Mouse (Mus musculus) c-Kit-positive CD71-negative TER-119-negative erythroid progenitor cells, embryonic 14.5 days (primary cell): ENCODE measurements around the gene Traip.

Experiments
- DNase-seq: peaks from one replicate; pipeline ENCODE4 v3.0.0-alpha.2; 2013; ENCODE audit warnings: low read depth

Traip gene

GRCm38 (mm10) chr9:107971690-107972541, 22.0 kb downstream of the Traip start:
- no peak for DNase-seq

- DNase-seq: no peak
These were observed 24.7 kb downstream of the Traip start for GRCm38 (mm10) chr9:107974491-107975171.

DNA sequence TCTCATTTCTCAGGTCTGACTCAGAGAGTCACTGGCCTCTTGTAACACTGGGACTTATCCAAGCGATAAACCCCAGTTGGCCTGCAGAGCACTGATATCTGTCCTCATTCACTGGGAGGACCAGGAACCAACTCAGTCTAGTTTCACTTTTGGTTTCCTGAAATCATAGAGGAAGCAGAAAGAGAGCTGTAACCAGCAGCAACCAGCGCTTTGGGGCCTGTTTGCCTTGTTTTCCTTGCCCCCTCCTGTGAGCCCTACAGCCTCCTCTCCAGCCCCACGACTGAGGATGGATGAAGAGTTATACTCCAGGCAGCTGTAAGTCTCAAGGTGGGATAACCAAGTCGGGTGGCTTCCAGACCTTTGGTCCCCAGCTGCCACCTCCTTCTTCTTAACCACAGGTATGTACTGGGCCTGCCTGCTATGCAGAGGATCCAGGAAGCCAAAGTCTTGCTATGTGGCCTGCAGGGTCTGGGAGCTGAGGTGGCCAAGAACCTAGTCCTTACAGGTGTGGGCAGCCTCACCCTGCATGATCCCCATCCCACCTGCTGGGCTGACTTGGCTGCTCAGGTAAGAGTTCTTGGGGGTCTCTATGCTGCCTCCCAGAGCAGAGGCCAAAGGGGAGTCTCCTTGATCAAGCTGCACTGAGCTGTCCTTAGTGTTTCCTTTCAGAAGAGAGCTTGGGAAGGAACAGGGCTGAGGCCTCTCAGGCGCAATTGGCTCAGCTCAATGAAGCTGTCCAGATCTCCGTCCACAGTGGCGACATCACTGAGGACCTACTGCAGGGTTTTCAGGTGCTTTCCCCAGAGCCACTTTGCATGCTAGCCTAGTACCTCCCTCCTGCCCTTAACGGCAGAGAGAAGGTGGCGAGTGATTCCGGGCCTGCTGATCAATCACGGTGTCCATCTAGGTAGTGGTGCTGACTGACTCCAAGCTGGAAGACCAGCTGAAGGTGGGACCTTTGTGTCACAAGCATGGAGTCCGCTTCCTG, 25.8 kb downstream of the Traip start, which contains the start of gene Uba7:
Gene Uba7 (plus strand): TSS at position 107 of the 988 bp plus-strand sequence.
- peak; percentile 78 for DNase-seq

DNA sequence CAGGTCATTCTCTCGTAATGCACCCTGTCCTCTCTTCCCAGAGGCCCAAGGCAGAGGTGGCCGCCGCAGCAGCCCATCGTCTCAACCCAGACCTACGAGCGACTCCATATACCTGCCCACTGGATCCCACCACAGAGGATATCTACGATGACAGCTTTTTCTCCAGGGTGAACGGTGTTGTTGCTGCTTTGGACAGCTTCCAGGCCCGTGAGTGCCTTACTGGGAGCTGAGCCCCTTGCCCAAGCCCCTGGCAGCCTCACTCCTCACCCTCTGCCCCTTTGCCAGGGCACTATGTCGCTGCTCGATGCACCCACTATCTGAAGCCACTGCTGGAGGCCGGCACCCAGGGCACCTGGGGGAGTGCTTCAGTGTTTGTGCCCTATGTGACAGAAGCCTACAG, 28.9 kb downstream of the Traip start:
- no peak for DNase-seq

DNA sequence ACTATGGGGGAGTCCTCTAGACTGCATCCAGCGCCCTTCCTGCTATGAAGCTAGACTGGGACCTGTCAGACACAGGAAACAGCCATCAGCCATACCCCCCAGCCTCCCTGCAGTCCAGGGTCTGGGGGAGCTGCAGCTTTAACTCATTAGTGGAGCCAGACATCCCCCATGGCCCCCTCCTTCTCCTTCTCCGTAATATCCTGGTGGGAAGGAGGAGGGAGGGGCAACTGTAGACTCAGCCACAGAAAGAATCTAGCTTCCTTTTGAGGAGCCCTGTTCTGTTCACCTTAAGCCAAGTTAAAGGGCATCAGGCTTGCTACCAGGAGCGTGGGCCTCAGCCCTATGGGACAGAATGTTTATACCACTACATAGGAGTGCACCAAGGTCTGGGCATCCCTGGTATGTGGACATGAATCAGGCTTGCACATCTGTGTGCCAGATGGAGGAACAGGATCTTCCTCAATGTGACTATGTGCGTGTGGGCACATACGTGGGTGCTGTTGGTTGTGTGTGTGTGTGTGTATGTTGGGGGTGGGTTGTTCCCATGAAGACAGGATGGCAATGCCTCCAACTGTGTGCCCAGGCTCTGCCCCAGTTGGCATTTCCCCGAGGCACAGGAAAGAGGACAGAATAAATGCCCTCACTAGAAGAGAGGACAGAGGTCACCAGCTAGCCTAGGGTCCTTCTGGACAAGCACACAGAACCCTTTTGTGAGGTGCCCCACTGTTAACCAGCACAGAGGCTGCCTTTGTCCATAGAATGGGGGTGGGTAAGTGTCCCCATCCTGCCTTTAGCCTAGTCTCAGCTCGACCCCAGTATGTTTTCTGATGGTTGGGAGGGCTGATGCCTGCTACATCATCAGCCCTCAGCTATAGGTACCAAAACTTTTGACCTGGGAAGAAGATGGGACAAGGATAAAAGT, 32.0 kb downstream of the Traip start:
- no peak for DNase-seq

DNA sequence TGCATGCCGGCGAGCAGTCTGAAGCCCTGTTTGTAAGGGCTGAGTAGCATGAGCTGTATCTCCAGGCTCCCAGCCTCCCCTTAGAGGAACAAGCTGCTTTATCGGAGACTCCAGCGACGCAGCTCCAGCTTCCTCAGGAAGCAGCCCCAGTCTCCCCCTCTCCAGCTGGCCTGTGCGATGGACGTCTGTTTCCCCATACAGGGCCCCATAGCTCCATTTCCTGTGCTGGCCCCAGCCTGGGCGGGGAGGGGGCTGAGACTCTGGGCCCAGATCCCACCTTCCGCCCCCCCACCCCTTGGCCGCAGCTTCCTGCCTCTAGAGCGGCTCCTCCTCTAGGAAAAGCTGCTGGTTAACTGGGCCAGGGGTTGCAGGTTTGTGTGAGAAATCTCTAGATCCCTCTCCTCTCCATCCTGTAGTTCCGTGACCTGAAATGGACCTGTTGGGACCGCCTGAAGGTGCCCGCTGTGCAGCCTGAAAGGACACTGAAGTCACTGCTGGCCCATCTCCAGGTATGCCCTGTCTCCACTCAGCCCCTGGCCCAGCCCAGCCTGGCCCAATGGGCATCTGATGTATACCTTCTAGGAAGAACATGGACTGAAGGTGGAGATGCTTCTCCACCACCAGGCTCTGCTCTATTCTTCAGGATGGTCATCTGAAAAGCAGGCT, 32.9 kb downstream of the Traip start, which contains the start of gene Gm20661:
Gene Gm20661 (plus strand): TSS at position 378 of the 666 bp plus-strand sequence.
- peak; percentile 81 for DNase-seq

DNA sequence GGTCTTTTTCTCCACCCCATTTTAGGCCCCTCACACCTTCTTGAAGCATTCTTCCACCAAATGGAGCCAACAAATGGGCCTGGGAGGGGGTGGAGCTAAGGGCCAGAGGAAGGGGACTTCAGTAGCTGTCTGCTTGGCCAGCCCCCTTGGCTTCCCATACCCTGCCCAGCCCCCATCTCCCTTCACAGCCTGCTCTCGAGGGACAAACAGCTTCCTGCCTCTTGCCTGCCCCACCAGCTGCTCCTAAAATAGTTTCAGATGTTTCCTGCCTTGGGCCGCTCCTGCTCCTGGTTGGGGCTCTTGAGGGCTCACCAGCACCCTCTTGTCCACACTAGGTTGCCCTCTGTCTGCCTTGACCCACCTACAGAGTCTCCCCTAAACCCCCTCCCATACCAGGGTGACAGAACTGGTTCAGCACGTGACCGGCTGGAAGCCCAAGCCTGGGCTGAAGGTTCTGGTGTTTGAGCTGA, 33.5 kb downstream of the Traip start:
- DNase-seq: no peak

- no peak for DNase-seq
These were observed 34.3 kb downstream of the Traip start for GRCm38 (mm10) chr9:107984052-107984753.

DNA sequence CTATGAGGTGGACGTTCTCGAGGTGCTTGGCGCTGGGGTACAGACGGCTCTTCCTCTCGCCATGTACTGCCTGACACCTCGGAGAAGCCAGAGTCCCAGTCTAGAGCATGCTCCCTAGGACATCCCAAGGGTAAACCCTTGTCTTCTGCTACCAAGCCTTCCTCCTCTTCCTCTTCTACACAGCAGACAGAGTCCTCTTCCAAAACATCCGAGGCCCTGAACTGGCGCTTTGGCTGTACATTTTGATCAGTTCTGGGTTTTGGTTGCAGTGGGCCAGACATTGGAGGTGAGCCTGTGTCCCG, 34.8 kb downstream of the Traip start:
- DNase-seq: no peak

DNA sequence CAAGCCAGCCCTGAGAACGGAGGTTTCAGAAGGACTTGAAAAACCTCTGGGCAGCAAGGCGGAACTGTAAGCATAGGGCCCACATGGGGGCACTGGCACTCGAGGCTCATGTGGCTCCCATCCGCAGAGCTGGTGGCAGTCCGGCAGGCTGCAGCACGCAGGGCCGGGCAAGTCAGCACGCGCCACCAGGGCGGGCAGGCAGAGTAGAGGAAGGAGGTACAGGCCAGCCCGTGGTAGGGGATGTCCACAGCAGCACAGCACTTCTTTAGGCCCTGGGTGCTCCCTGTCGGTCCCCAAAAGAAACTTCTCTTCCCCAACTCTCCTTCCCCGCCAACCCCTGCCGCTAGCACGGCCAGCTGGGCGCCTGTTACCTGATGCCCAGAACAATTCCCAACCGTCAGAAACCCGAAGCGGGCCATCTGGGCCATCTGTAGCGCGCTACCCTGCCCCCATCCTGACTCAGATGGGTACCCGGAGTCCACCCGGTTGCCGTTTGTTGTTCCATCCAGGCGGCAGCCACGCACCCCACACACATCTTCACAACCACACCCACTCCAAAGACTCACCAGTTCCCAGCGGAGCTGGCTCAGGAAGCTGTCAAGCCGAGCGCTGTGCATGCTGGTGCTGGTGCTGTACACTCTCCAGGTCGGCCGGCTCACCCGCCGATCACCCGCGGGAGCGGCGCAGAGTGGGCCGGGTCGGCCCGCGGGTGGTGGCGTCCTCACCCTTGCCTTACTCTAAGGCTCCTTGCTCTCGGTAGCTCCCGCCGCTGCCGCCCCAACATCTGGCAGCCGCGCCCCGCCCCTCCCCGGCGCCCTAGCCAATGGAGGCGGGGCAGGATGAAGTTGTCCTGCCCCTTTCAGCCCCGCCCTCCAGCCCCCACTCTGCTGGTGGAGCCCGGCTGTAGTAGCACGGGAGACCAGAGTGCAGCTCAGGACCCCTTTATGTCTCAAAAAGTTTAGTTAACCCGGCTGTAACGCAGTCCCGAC, 35.5 kb downstream of the Traip start, which contains the start of gene Inka1:
Gene Inka1 (minus strand): TSS at position 749 of the 989 bp plus-strand sequence.
- peak; percentile 84 for DNase-seq

DNA sequence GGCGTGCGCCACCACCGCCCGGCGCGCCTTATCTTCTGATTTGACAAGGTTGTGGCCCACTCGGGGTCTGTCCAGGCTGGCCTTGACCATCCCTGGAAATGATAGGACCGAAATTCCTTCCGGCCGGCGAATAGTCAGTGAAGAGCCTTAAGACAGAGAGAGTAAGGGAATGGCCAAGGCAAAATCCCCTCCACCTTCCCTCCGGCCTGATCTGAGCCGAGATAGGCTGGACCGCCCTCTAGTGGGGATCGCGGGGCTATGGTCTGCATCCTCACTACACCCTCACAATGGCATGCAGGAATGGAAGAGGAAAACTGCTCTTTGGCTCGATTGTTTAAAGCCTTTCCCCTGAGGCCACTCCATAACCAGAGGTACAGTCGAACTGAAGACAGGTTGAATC, 36.4 kb downstream of the Traip start:
- DNase-seq: peak; percentile 81

GRCm38 (mm10) chr9:107987950-107988349, 38.0 kb downstream of the Traip start:
- no peak for DNase-seq

- no peak for DNase-seq
These were observed 42.3 kb downstream of the Traip start, which contains the start of gene Cdhr4 for GRCm38 (mm10) chr9:107992197-107992596. TSS of gene Cdhr4 (plus strand) at chr9:107992497.

- no peak for DNase-seq
These were observed 43.1 kb downstream of the Traip start for GRCm38 (mm10) chr9:107993013-107993412.

DNA sequence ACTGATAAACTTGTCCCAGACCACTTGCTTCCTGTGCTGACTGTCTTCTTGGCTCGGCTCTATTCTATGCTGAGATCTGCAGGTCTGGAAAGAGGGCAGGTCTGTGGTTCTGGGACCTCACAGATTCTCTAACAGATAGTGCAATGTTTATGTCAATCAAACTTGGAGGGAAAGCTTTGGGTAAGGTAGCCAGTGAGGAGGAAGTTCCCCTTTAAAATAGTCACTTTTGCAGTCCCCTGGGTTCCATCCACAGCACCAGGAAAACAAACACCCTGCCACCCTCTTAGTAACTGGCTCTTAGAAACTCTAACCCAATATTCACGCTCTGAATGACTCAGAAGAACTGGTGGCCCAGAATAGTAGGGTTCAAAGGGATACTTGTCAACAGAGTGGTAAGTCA, 44.5 kb downstream of the Traip start:
- DNase-seq: no peak

DNA sequence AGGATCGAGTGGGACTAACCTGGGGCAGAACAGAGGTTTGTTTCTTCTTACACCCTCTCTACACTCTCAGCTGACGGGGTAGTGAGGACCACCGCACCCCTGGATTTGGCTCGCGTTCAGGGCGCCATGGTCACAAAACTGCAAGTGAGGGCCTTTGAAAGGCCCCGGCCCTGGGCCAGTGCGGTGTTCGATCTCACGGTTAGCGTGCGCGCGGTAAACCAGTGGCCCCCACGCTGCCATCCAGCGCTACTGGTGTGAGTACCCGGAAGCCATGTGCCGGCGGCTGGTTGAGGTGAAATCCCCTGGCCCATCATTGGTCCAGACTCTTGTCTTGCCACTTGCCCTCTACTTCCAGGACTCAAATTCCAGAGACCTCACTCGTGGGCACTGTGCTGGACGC, 45.6 kb downstream of the Traip start:
- DNase-seq: no peak

DNA sequence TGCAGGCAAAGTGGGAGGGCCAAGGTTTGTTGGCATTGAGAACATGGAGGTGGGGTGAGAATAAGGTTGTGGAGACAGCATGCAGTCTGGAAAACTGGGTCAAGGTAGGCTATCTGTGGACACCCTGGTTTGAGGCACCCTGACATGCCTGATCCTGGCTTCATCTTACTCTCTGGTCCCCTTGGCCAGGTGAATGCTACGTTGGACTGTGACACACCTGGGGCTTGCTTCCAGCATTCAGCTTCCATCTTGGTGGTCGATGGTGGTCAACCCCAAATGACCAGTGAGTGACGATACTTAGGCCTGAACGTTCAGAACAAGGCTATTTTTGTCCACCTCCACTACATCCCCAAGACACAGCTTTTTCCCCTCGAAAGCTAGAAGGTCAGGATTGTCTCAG, 46.1 kb downstream of the Traip start, which contains the start of gene Gm20662:
Gene Gm20662 (plus strand): TSS at position 301 of the 400 bp plus-strand sequence.
- DNase-seq: no peak
